Mouse (Mus musculus) liver, embryonic 16.5 days (tissue): ENCODE results near the gene Gm42791. TPM values are rescaled to one million over a fixed set of nuclear protein-coding genes. Genes with fewer than 3 reads are reported as not detected.
A peak's percentile ranks its signal among the peaks of the same experiment; 100 is the strongest.

Experiments
- ATAC-seq: fragments of 200-750 bp; cut with Nextera tagmentation; 2 replicates; pipeline ENCODE4 v1.8.0; 2017; ENCODE audit warnings: low read depth, mild to moderate bottlenecking, moderate number of reproducible peaks, moderate library complexity
- H3K27ac ChIP-seq: fragments of 300-500 bp; sonication (generic); 2 replicates; pipeline ENCODE4 v1.5.1; 2014; ENCODE audit warnings: mild to moderate bottlenecking, low read length
- H3K27me3 ChIP-seq: fragments of 300-500 bp; sonication (generic); 2 replicates; pipeline ENCODE4 v1.6.1; 2014; ENCODE audit warnings: low read depth, low read length, mixed read lengths; ENCODE audit not compliant: control insufficient read depth, insufficient read depth
- H3K36me3 ChIP-seq: fragments of 300-500 bp; sonication (generic); 2 replicates; pipeline ENCODE4 v1.6.1; 2014; ENCODE audit warnings: mild to moderate bottlenecking; ENCODE audit not compliant: control insufficient read depth, insufficient read depth
- H3K4me1 ChIP-seq: fragments of 300-500 bp; sonication (generic); 2 replicates; pipeline ENCODE4 v1.6.1; 2014; ENCODE audit warnings: low read depth, low read length, mixed read lengths; ENCODE audit not compliant: control insufficient read depth
- H3K4me2 ChIP-seq: fragments of 300-500 bp; sonication (generic); 2 replicates; pipeline ENCODE4 v1.6.1; 2014; ENCODE audit warnings: low read depth, low read length, mixed read lengths
- H3K4me3 ChIP-seq: fragments of 300-500 bp; sonication (generic); 2 replicates; pipeline ENCODE4 v1.5.1; 2014; ENCODE audit warnings: low read depth, mild to moderate bottlenecking, low read length
- H3K9ac ChIP-seq: fragments of 300-500 bp; sonication (generic); 2 replicates; pipeline ENCODE4 v1.6.1; 2014; ENCODE audit warnings: low read depth, low read length
- H3K9me3 ChIP-seq: fragments of 300-500 bp; sonication (generic); replicated peaks from 2 replicates; pipeline ENCODE4 v1.6.1; 2016; ENCODE audit warnings: low read length; ENCODE audit not compliant: control insufficient read depth
- WGBS: fragments of 180-500 bp; shearing (Covaris S2); extraction: QIAGEN DNeasy Blood & Tissue Kit; methylation state at CpG from one replicate; pipeline ENCODE4 v1.1.7; 2014; ENCODE audit not compliant: insufficient replicate concordance; 5-methylcytosine and 5-hydroxymethylcytosine counted together
- polyA plus RNA-seq: library from polyadenylated mRNA; unstranded; fragments of >200 nt; fragmentation: Nextera tagmentation; extraction: Ambion mirVana; gene quantifications from 2 replicates; pipeline ENCODE4 v1.2.1, GENCODE M21; 2015

Gene Gm42791
- polyA plus RNA-seq, 1 experiment from 2014 or later: 0.53 TPM

- WGBS: 16% methylated on average over 14 of the region's 14 CpGs
- Histone ChIP-seq H3K4me2 (no peak overlapping the region), H3K9me3 (no peaks in the 10 kb centered on the region), H3K4me3 (no peak overlapping the region), H3K9ac (no peak overlapping the region), H3K27me3 (no peaks in the 10 kb centered on the region), H3K4me1 (peaks cover 11% of the 10 kb centered on the region), H3K27ac (peak overlapping the region; percentile 68), H3K36me3 (no peaks in the 10 kb centered on the region)
- peak; percentile 9; the same call in 1 of the 2 replicates for ATAC-seq
Observed at GRCm38 (mm10) chr5:148977698-148978457, 17.1 kb downstream of the Gm42791 start.

- Histone ChIP-seq H3K36me3 (no peaks in the 10 kb centered on the region), H3K4me2 (no peak overlapping the region), H3K4me1 (peaks cover 11% of the 10 kb centered on the region), H3K27ac (no peak overlapping the region), H3K9ac (no peak overlapping the region), H3K27me3 (no peaks in the 10 kb centered on the region), H3K4me3 (no peak overlapping the region), H3K9me3 (no peaks in the 10 kb centered on the region)
- no peak for ATAC-seq
- WGBS: 60% methylated on average over 8 of the region's 8 CpGs
Observed at GRCm38 (mm10) chr5:148976876-148977275, 18.1 kb downstream of the Gm42791 start.

GRCm38 (mm10) chr5:148975035-148975434, 19.9 kb downstream of the Gm42791 start:
- Histone ChIP-seq H3K4me2 (no peak overlapping the region), H3K9me3 (no peaks in the 10 kb centered on the region), H3K4me1 (peaks cover 11% of the 10 kb centered on the region), H3K27ac (no peak overlapping the region), H3K27me3 (no peaks in the 10 kb centered on the region), H3K4me3 (no peak overlapping the region), H3K9ac (no peak overlapping the region), H3K36me3 (no peaks in the 10 kb centered on the region)
- ATAC-seq: no peak
- 77% methylated on average over 12 of the region's 12 CpGs for WGBS

- ATAC-seq: no peak
- H3K27ac ChIP-seq: no peak overlapping the region
- no peak overlapping the region for H3K4me2 ChIP-seq
- no peaks in the 10 kb centered on the region for H3K36me3 ChIP-seq
- H3K4me1 ChIP-seq: peaks cover 15% of the 10 kb centered on the region
- no peak overlapping the region for H3K9ac ChIP-seq
- H3K9me3 ChIP-seq: no peaks in the 10 kb centered on the region
- no peaks in the 10 kb centered on the region for H3K27me3 ChIP-seq
- H3K4me3 ChIP-seq: no peak overlapping the region
- 30% methylated on average over 6 of the region's 6 CpGs for WGBS
Observed at GRCm38 (mm10) chr5:148973019-148973668, 21.8 kb downstream of the Gm42791 start.

GRCm38 (mm10) chr5:148972167-148972566, 22.8 kb downstream of the Gm42791 start:
- WGBS: 75% methylated on average over 8 of the region's 8 CpGs
- Histone ChIP-seq H3K4me3 (no peak overlapping the region), H3K27ac (no peak overlapping the region), H3K27me3 (no peaks in the 10 kb centered on the region), H3K4me2 (no peak overlapping the region), H3K36me3 (no peaks in the 10 kb centered on the region), H3K4me1 (peaks cover 13% of the 10 kb centered on the region), H3K9ac (no peak overlapping the region), H3K9me3 (no peaks in the 10 kb centered on the region)
- no peak for ATAC-seq

GRCm38 (mm10) chr5:148969648-148970047, 25.3 kb downstream of the Gm42791 start:
- no peak overlapping the region for H3K9ac ChIP-seq
- H3K4me1 ChIP-seq: peaks cover 33% of the 10 kb centered on the region

GRCm38 (mm10) chr5:148968958-148969576, 25.9 kb downstream of the Gm42791 start:
- H3K27ac ChIP-seq: peak overlapping the region; percentile 46; the same call in 1 of the 2 replicates
- no peaks in the 10 kb centered on the region for H3K36me3 ChIP-seq
- H3K4me3 ChIP-seq: no peak overlapping the region
- H3K9me3 ChIP-seq: no peaks in the 10 kb centered on the region
- ATAC-seq: no peak
- no peak overlapping the region for H3K9ac ChIP-seq
- H3K4me2 ChIP-seq: no peak overlapping the region
- peaks cover 33% of the 10 kb centered on the region for H3K4me1 ChIP-seq
- WGBS: 43% methylated on average over 7 of the region's 7 CpGs
- H3K27me3 ChIP-seq: no peaks in the 10 kb centered on the region

More at GRCm38 (mm10) chr5:148969648-148970047, 25.3 kb downstream of the Gm42791 start:
- Histone ChIP-seq H3K27ac (no peak overlapping the region), H3K4me3 (no peak overlapping the region), H3K9me3 (no peaks in the 10 kb centered on the region), H3K4me2 (no peak overlapping the region), H3K27me3 (no peaks in the 10 kb centered on the region), H3K36me3 (no peaks in the 10 kb centered on the region)
- WGBS: 38% methylated on average over 9 of the region's 9 CpGs
- ATAC-seq: no peak

GRCm38 (mm10) chr5:148968179-148968578, 26.8 kb downstream of the Gm42791 start:
- Histone ChIP-seq H3K36me3 (no peaks in the 10 kb centered on the region), H3K9ac (no peak overlapping the region), H3K27me3 (no peaks in the 10 kb centered on the region), H3K4me1 (peaks cover 33% of the 10 kb centered on the region), H3K9me3 (no peaks in the 10 kb centered on the region), H3K4me3 (no peak overlapping the region), H3K4me2 (no peak overlapping the region), H3K27ac (no peak overlapping the region)
- WGBS: 32% methylated on average over 5 of the region's 5 CpGs
- no peak for ATAC-seq

GRCm38 (mm10) chr5:148966395-148966794, 28.6 kb downstream of the Gm42791 start:
- H3K27ac ChIP-seq: peak overlapping the region; percentile 73
- H3K27me3 ChIP-seq: no peaks in the 10 kb centered on the region
- peaks cover 33% of the 10 kb centered on the region for H3K4me1 ChIP-seq

More at GRCm38 (mm10) chr5:148966395-148966794, 28.6 kb downstream of the Gm42791 start:
- WGBS: 52% methylated on average over 6 of the region's 6 CpGs
- Histone ChIP-seq H3K4me3 (no peak overlapping the region), H3K9ac (peak overlapping the region; percentile 25), H3K9me3 (no peaks in the 10 kb centered on the region), H3K4me2 (peak overlapping the region; percentile 64), H3K36me3 (no peaks in the 10 kb centered on the region)
- ATAC-seq: no peak
